Mouse (Mus musculus) liver, adult 2 months (tissue): ENCODE measurements around the gene Fkbp8.

ENCODE experiments used
- CTCF ChIP-seq: fragments of 200-500 bp; IDR thresholded peaks from 2 replicates; pipeline ENCODE4 v1.5.1; 2011; ENCODE audit warnings: low read depth, low read length, control low read depth
- POLR2A ChIP-seq: fragments of 200-500 bp; IDR thresholded peaks from 2 replicates; pipeline ENCODE4 v1.6.1; 2011; ENCODE audit warnings: low read length, control low read depth; ENCODE audit not compliant: insufficient read depth; ENCODE audit errors: extremely low read depth

DNA sequence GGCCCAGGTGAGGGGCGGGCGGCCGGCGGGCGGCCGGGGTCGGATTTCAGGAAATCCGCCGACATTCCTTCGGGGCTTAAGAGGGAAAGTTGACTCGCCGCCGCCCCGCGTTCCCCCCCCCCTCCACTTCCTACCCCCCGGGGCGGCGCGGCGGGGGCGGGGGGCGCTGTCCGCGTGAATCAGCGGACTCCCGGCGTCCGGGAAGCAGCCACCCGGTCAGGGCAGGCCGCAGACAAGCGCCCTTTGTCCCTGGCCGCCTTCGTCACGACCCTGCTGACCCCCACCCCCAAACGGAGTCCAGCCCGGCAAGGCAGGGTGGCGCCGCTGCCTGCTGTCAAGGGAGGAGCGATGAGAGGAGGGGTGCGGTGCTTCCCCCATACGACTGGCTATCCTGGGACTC is 37.9 kb upstream of the Fkbp8 start:
- TF ChIP-seq POLR2A (no peak), CTCF (no peak)
